Mouse (Mus musculus) ES-Bruce4 (cell line): Measurements from ENCODE around the gene Parp8. TPM values are rescaled to one million over a fixed set of nuclear protein-coding genes. Genes with fewer than 3 reads are reported as not detected.

Experiments
- H3K27ac ChIP-seq: 2 replicates; pipeline ENCODE4 v1.5.1; 2012; ENCODE audit warnings: low read length, inconsistent platforms; ENCODE audit not compliant: insufficient read depth
- H3K27me3 ChIP-seq: 2 replicates; pipeline ENCODE4 v1.6.1; 2012; ENCODE audit warnings: mild to moderate bottlenecking, low read length, inconsistent platforms; ENCODE audit not compliant: control insufficient read depth, poor library complexity, insufficient read depth, severe bottlenecking
- H3K36me3 ChIP-seq: 2 replicates; pipeline ENCODE4 v1.6.1; 2012; ENCODE audit warnings: inconsistent platforms, mild to moderate bottlenecking, low read length, moderate library complexity; ENCODE audit not compliant: control insufficient read depth, poor library complexity, insufficient read depth, severe bottlenecking
- H3K4me1 ChIP-seq: one replicate; pipeline ENCODE4 v1.8.1; 2011; ENCODE audit warnings: low read length; ENCODE audit not compliant: control insufficient read depth, insufficient read depth
- H3K4me3 ChIP-seq: 2 replicates; pipeline ENCODE4 v1.5.1; 2011; ENCODE audit warnings: low read depth, mild to moderate bottlenecking, low read length
- H3K9ac ChIP-seq: 2 replicates; pipeline ENCODE4 v1.6.1; 2012; ENCODE audit warnings: low read depth, mild to moderate bottlenecking, inconsistent platforms; ENCODE audit not compliant: poor library complexity, severe bottlenecking
- H3K9me3 ChIP-seq: replicated peaks from 2 replicates; pipeline ENCODE4 v1.6.1; 2012; ENCODE audit warnings: mild to moderate bottlenecking, low read length, inconsistent platforms; ENCODE audit not compliant: control insufficient read depth, poor library complexity, insufficient read depth, severe bottlenecking
- CTCF ChIP-seq: IDR thresholded peaks from one replicate; pipeline ENCODE4 v1.8.1; 2011; ENCODE audit warnings: low read depth, low read length
- EP300 ChIP-seq: IDR thresholded peaks from 2 replicates; pipeline ENCODE4 v1.6.1; 2011; ENCODE audit warnings: low read depth, low read length; ENCODE audit not compliant: insufficient read depth
- POLR2A ChIP-seq: IDR thresholded peaks from one replicate; pipeline ENCODE4 v1.8.1; 2011; ENCODE audit warnings: low read length; ENCODE audit not compliant: insufficient read depth
- polyA plus RNA-seq: library from polyadenylated mRNA; stranded (reverse); fragments of >200 nt; gene quantifications from 2 replicates; pipeline ENCODE4 v1.2.4, GENCODE M21; 2011; ENCODE audit warnings: low read depth; ENCODE audit not compliant: missing spikeins, insufficient read depth, insufficient read length

Parp8 gene
- polyA plus RNA-seq, 1 experiment: 1.3 TPM

GRCm38 (mm10) chr13:117012031-117012430 is 13.3 kb downstream of the Parp8 start:
- Histone ChIP-seq H3K9ac (no peak overlapping the region), H3K9me3 (no peaks in the 10 kb centered on the region), H3K4me1 (no peaks in the 10 kb centered on the region), H3K27ac (no peak overlapping the region), H3K27me3 (no peaks in the 10 kb centered on the region), H3K4me3 (no peak overlapping the region), H3K36me3 (no peaks in the 10 kb centered on the region)
- TF ChIP-seq EP300 (no peak), POLR2A (no peak), CTCF (no peak)

- Histone ChIP-seq H3K4me3 (no peak overlapping the region), H3K9ac (no peak overlapping the region), H3K27me3 (no peaks in the 10 kb centered on the region), H3K9me3 (no peaks in the 10 kb centered on the region), H3K27ac (no peak overlapping the region), H3K36me3 (no peaks in the 10 kb centered on the region), H3K4me1 (no peaks in the 10 kb centered on the region)
- TF ChIP-seq EP300 (no peak), CTCF (no peak)
Measured at GRCm38 (mm10) chr13:117010143-117010542, 15.2 kb downstream of the Parp8 start.

GRCm38 (mm10) chr13:117008021-117009015 is 17.0 kb downstream of the Parp8 start:
- Histone ChIP-seq H3K27ac (no peak overlapping the region), H3K9ac (no peak overlapping the region), H3K4me3 (no peak overlapping the region), H3K9me3 (no peaks in the 10 kb centered on the region), H3K27me3 (no peaks in the 10 kb centered on the region), H3K4me1 (no peaks in the 10 kb centered on the region), H3K36me3 (no peaks in the 10 kb centered on the region)
- no peak for TF ChIP-seq CTCF
- TF ChIP-seq POLR2A: no peak
- TF ChIP-seq EP300: no peak

- Histone ChIP-seq H3K36me3 (no peaks in the 10 kb centered on the region), H3K9me3 (no peaks in the 10 kb centered on the region), H3K9ac (no peak overlapping the region), H3K4me1 (no peaks in the 10 kb centered on the region), H3K4me3 (no peak overlapping the region), H3K27me3 (no peaks in the 10 kb centered on the region), H3K27ac (no peak overlapping the region)
- TF ChIP-seq POLR2A (no peak), CTCF (no peak), EP300 (no peak)
Measured at GRCm38 (mm10) chr13:117007566-117007965, 17.8 kb downstream of the Parp8 start.

GRCm38 (mm10) chr13:117006638-117007037 is 18.7 kb downstream of the Parp8 start:
- Histone ChIP-seq H3K36me3 (no peaks in the 10 kb centered on the region), H3K27ac (no peak overlapping the region), H3K4me1 (no peaks in the 10 kb centered on the region), H3K9me3 (no peaks in the 10 kb centered on the region), H3K27me3 (no peaks in the 10 kb centered on the region), H3K4me3 (no peak overlapping the region), H3K9ac (no peak overlapping the region)
- no peak for TF ChIP-seq EP300
- no peak for TF ChIP-seq POLR2A
- no peak for TF ChIP-seq CTCF

GRCm38 (mm10) chr13:117000493-117000892 is 24.8 kb downstream of the Parp8 start:
- H3K36me3 ChIP-seq: no peaks in the 10 kb centered on the region
- no peak for TF ChIP-seq CTCF
- no peak for TF ChIP-seq EP300
- no peak for TF ChIP-seq POLR2A
- H3K4me1 ChIP-seq: no peaks in the 10 kb centered on the region
- no peaks in the 10 kb centered on the region for H3K9me3 ChIP-seq
- H3K9ac ChIP-seq: no peak overlapping the region
- H3K27ac ChIP-seq: no peak overlapping the region
- H3K27me3 ChIP-seq: no peaks in the 10 kb centered on the region; the same call in 1 of the 2 replicates
- H3K4me3 ChIP-seq: no peak overlapping the region
